Mouse (Mus musculus) limb, embryonic 12.5 days (tissue): ENCODE results near the gene Zcchc7. TPM values are rescaled to one million over a fixed set of nuclear protein-coding genes. Genes with fewer than 3 reads are reported as not detected.

Source experiments
- ATAC-seq: fragments of 200-750 bp; cut with Nextera tagmentation; 2 replicates; pipeline ENCODE4 v1.8.0; 2017; ENCODE audit warnings: low read depth, moderate TSS enrichment; ENCODE audit not compliant: insufficient number of reproducible peaks, insufficient read depth, low FRiP score, low TSS enrichment
- H3K27ac ChIP-seq: fragments of 300-500 bp; sonication (generic); 2 replicates; pipeline ENCODE4 v1.5.1; 2016; ENCODE audit warnings: mild to moderate bottlenecking, moderate library complexity
- H3K27me3 ChIP-seq: fragments of 300-500 bp; sonication (generic); 2 replicates; pipeline ENCODE4 v1.6.1; 2016; ENCODE audit warnings: mild to moderate bottlenecking, moderate library complexity
- H3K36me3 ChIP-seq: fragments of 300-500 bp; sonication (generic); 2 replicates; pipeline ENCODE4 v1.6.1; 2016; ENCODE audit warnings: mild to moderate bottlenecking, moderate library complexity
- H3K4me1 ChIP-seq: fragments of 300-500 bp; sonication (generic); replicated peaks from 2 replicates; pipeline ENCODE4 v1.6.1; 2016
- H3K4me2 ChIP-seq: fragments of 300-500 bp; sonication (generic); 2 replicates; pipeline ENCODE4 v1.6.1; 2016; ENCODE audit warnings: mild to moderate bottlenecking, moderate library complexity
- H3K4me3 ChIP-seq: fragments of 300-500 bp; sonication (generic); replicated peaks from 2 replicates; pipeline ENCODE4 v1.5.1; 2016; ENCODE audit warnings: mild to moderate bottlenecking
- H3K9ac ChIP-seq: fragments of 300-500 bp; sonication (generic); replicated peaks from 2 replicates; pipeline ENCODE4 v1.6.1; 2016; ENCODE audit warnings: mild to moderate bottlenecking, moderate library complexity
- H3K9me3 ChIP-seq: fragments of 300-500 bp; sonication (generic); 2 replicates; pipeline ENCODE4 v1.6.1; 2016; ENCODE audit warnings: mild to moderate bottlenecking, moderate library complexity
- WGBS: fragments of 180-500 bp; shearing (Covaris S2); methylation state at CpG from one replicate; pipeline ENCODE4 v1.1.7; 2016; 5-methylcytosine and 5-hydroxymethylcytosine counted together
- polyA plus RNA-seq: library from polyadenylated mRNA; unstranded; fragments of >200 nt; fragmentation: Nextera tagmentation; extraction: Ambion mirVana; gene quantifications from 2 replicates; pipeline ENCODE4 v1.2.1, GENCODE M21; 2016

The Zcchc7 gene
- polyA plus RNA-seq, 1 experiment from 2014 or later: 29.0 TPM

DNA sequence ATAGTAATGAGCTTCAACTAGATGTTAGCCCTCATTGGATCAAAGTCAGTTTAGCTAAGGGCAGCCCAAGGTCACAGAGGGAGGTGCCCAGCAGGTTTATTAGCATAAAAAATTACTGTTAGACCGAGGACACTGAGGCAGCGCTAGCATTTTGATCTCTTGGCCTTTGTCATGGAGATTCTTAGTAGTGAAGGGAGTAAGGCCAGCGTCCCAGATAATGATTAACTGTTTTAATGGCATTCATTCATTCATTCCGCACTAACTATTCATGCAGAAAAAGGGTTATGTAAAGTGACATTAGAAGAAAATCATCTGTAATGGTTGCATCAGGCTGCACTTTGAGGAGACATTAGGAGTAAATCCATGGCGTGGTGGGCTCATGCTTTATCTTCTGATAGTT, 165.2 kb downstream of the Zcchc7 start:
- no peaks in the 10 kb centered on the region for H3K27me3 ChIP-seq
- no peak overlapping the region for H3K27ac ChIP-seq
- no peaks in the 10 kb centered on the region for H3K4me1 ChIP-seq
- H3K9me3 ChIP-seq: no peaks in the 10 kb centered on the region
- 0 out of 2 replicates have a peak, but pooled peaks cover 3% of the 10 kb centered on the region for H3K36me3 ChIP-seq
- H3K4me2 ChIP-seq: no peak overlapping the region
- no peak overlapping the region for H3K4me3 ChIP-seq
- WGBS: 79% methylated on average over 5 of the region's 5 CpGs
- no peak for ATAC-seq
- H3K9ac ChIP-seq: no peak overlapping the region

- no peak overlapping the region for H3K4me3 ChIP-seq
- H3K36me3 ChIP-seq: peaks cover 13% of the 10 kb centered on the region
- H3K9me3 ChIP-seq: no peaks in the 10 kb centered on the region
- no peaks in the 10 kb centered on the region for H3K27me3 ChIP-seq
- H3K4me2 ChIP-seq: no peak overlapping the region
- no peaks in the 10 kb centered on the region for H3K4me1 ChIP-seq
- H3K9ac ChIP-seq: no peak overlapping the region
- WGBS: 89% methylated on average over 7 of the region's 7 CpGs
- ATAC-seq: no peak
- H3K27ac ChIP-seq: no peak overlapping the region
Observed at GRCm38 (mm10) chr4:44922466-44923128, 166.9 kb downstream of the Zcchc7 start.

DNA sequence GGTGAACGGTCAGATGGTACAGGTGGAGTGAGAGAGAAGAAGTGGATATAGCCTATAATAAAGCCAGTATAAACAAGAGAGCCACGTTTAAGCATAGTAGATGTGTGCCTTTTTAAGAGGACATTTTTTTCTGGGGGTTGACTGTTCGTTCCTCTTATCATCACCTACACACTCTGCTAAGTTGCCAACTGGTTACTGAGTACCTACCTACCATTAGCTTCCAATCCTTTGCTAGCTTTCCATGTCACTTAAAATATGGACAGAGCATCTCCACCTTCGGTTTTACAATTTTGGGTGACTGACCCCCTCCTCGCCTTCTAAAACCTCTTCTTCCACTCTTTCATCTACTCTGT, 167.4 kb downstream of the Zcchc7 start:
- Histone ChIP-seq H3K27ac (no peak overlapping the region), H3K36me3 (peaks cover 13% of the 10 kb centered on the region), H3K4me3 (no peak overlapping the region), H3K27me3 (no peaks in the 10 kb centered on the region), H3K4me2 (no peak overlapping the region), H3K4me1 (no peaks in the 10 kb centered on the region), H3K9me3 (no peaks in the 10 kb centered on the region), H3K9ac (no peak overlapping the region)
- WGBS: 85% methylated on average over 5 of the region's 5 CpGs
- ATAC-seq: no peak

GRCm38 (mm10) chr4:44927934-44928333, 172.3 kb downstream of the Zcchc7 start:
- peaks cover 40% of the 10 kb centered on the region for H3K36me3 ChIP-seq
- H3K9me3 ChIP-seq: no peaks in the 10 kb centered on the region
- H3K4me3 ChIP-seq: no peak overlapping the region
- no peak for ATAC-seq
- no peaks in the 10 kb centered on the region for H3K4me1 ChIP-seq
- no peak overlapping the region for H3K9ac ChIP-seq
- no peaks in the 10 kb centered on the region for H3K27me3 ChIP-seq
- H3K27ac ChIP-seq: no peak overlapping the region
- no peak overlapping the region for H3K4me2 ChIP-seq
- WGBS: 82% methylated on average over 2 of the region's 2 CpGs

DNA sequence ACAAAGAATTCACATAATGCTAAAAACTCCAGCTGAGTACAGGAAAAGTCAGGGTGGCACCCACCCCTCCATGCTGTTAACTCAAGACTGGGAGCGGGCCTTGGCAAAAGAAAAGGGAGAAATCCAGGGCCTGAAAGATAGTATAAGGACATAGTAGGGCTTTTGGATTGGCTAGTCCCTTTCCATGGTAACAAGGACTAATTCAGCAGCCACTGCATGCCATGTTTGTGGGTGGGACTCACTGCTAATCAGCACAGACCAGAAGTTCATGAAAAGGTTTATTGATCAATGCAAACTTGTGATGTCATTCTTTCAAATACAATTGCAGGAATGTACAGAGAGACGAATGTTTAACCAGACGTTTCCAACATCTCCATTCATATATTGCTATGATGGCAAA, 173.1 kb downstream of the Zcchc7 start:
- H3K27ac ChIP-seq: no peak overlapping the region
- H3K27me3 ChIP-seq: no peaks in the 10 kb centered on the region
- no peak for ATAC-seq
- H3K4me2 ChIP-seq: no peak overlapping the region
- no peaks in the 10 kb centered on the region for H3K4me1 ChIP-seq
- no peaks in the 10 kb centered on the region for H3K9me3 ChIP-seq
- peaks cover 48% of the 10 kb centered on the region for H3K36me3 ChIP-seq
- H3K4me3 ChIP-seq: no peak overlapping the region
- 91% methylated on average over 3 of the region's 3 CpGs for WGBS
- no peak overlapping the region for H3K9ac ChIP-seq

- ATAC-seq: no peak
- H3K36me3 ChIP-seq: peaks cover 48% of the 10 kb centered on the region
Observed at GRCm38 (mm10) chr4:44930406-44930805, 174.7 kb downstream of the Zcchc7 start.

DNA sequence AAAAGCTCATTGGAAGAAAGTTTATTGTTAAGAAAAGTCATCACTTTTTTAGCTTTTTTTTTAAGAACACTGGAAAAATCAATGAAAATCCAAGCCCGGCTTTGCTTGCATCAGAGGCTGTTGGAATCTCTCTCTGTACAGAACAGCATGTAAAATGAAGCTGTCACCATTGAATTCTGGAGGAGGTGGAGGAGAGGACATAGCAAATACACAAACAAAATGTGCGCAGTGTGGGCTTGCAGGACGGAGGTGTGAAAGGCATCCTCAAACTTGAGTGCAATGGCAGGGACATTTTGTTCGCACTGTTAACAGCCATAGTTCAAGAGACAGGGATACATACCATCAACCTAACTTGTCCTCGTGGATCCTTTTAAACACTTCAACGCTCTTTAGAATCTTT, 176.1 kb downstream of the Zcchc7 start:
- Histone ChIP-seq H3K36me3 (peaks cover 40% of the 10 kb centered on the region), H3K4me2 (no peak overlapping the region), H3K4me3 (no peak overlapping the region), H3K4me1 (no peaks in the 10 kb centered on the region), H3K9me3 (no peaks in the 10 kb centered on the region), H3K27me3 (no peaks in the 10 kb centered on the region), H3K27ac (no peak overlapping the region), H3K9ac (no peak overlapping the region)
- ATAC-seq: no peak
- 94% methylated on average over 6 of the region's 6 CpGs for WGBS

More at GRCm38 (mm10) chr4:44930406-44930805, 174.7 kb downstream of the Zcchc7 start:
- no peaks in the 10 kb centered on the region for H3K4me1 ChIP-seq
- no peak overlapping the region for H3K4me3 ChIP-seq
- no peak overlapping the region for H3K27ac ChIP-seq
- H3K4me2 ChIP-seq: no peak overlapping the region
- 93% methylated on average over 7 of the region's 7 CpGs for WGBS
- no peaks in the 10 kb centered on the region for H3K9me3 ChIP-seq
- no peak overlapping the region for H3K9ac ChIP-seq
- H3K27me3 ChIP-seq: no peaks in the 10 kb centered on the region

DNA sequence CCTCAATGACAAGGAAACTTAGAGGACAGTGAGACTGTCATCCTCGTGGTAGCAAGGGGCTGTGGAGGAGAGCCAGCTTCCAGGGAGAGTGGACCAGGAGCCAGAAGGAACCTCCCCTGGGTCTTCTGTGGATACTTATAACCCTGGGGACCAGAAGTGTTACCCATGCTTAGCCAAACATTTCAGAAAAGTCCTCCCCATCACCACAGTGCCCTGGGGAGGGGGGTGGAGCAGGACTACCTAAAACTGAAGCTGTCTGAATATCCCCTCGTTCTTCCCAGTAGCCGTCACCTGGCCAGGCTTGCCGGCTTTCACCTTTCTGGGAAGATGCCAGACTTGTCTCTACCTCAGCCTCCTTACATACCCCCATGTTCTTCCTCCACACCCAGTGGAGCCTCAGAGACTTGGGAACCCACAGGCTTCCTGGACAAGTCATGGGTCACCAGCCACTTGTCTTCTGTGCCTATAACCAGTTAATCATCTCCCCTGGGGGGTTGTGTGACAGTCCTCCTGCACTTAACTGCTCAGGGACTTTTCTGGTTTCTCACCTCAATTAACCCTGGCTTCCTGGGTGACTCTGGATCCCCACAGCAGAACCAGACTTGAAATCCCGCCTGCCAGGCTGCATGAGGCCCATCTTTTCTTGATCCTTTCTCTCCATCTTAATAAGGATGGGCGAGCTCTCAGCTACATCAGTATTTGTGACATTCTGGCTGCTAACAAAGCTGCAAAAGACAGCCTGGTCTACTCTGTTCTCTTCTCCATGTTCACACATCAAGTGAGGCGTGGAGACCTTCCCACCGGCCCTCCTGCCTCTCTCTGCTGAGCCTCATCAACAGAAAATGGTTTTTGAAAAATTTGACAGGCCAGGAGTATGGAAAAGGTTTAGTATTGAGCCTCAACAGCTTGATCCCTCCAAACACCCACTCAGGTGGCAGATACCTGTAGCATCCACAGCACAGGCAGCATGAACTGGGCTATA, 183.0 kb downstream of the Zcchc7 start:
- WGBS: 76% methylated on average over 8 of the region's 8 CpGs
- no peak for ATAC-seq
- no peak overlapping the region for H3K27ac ChIP-seq
- H3K9ac ChIP-seq: no peak overlapping the region
- no peaks in the 10 kb centered on the region for H3K9me3 ChIP-seq
- H3K4me3 ChIP-seq: no peak overlapping the region
- no peak overlapping the region for H3K4me2 ChIP-seq
- no peaks in the 10 kb centered on the region for H3K27me3 ChIP-seq
- H3K4me1 ChIP-seq: no peaks in the 10 kb centered on the region
- H3K36me3 ChIP-seq: peaks cover 2% of the 10 kb centered on the region; the same call in 1 of the 2 replicates

- Histone ChIP-seq H3K9ac (no peak overlapping the region), H3K27ac (no peak overlapping the region), H3K4me3 (no peak overlapping the region), H3K9me3 (no peaks in the 10 kb centered on the region), H3K4me1 (no peaks in the 10 kb centered on the region), H3K27me3 (no peaks in the 10 kb centered on the region), H3K36me3 (no peaks in the 10 kb centered on the region), H3K4me2 (no peak overlapping the region)
- ATAC-seq: no peak
- WGBS: 90% methylated on average over 14 of the region's 14 CpGs
Observed at GRCm38 (mm10) chr4:44939576-44940249, 184.0 kb downstream of the Zcchc7 start.

DNA sequence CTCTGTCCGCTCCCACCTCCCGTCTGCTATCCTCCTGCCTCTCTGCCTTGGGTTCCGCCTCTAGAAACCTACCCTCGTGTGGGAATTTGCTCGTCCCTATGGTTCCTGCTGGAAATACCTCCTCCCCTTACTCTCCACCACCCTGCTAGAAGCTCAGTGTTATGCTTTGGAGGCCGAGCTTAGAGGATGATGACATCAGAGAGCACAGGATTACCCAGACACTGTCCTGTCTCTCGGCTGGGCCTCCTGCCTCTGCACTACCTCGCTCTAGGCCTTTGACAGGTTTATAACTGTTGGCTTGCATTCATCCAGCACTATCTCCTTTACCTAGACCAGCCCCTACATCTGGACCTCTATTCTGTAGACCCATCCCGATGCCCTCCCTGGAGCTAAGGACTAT, 184.6 kb downstream of the Zcchc7 start:
- no peak for ATAC-seq
- no peaks in the 10 kb centered on the region for H3K4me1 ChIP-seq
- H3K9ac ChIP-seq: no peak overlapping the region
- no peaks in the 10 kb centered on the region for H3K9me3 ChIP-seq
- no peak overlapping the region for H3K4me3 ChIP-seq
- H3K27ac ChIP-seq: no peak overlapping the region
- 51% methylated on average over 9 of the region's 9 CpGs for WGBS
- no peaks in the 10 kb centered on the region for H3K36me3 ChIP-seq
- H3K27me3 ChIP-seq: no peaks in the 10 kb centered on the region
- H3K4me2 ChIP-seq: no peak overlapping the region

GRCm38 (mm10) chr4:44942237-44942636, 186.6 kb downstream of the Zcchc7 start:
- H3K4me2 ChIP-seq: no peak overlapping the region
- no peaks in the 10 kb centered on the region for H3K27me3 ChIP-seq
- H3K9ac ChIP-seq: no peak overlapping the region
- 80% methylated on average over 1 of the region's 1 CpGs for WGBS
- ATAC-seq: no peak
- H3K4me3 ChIP-seq: no peak overlapping the region
- no peaks in the 10 kb centered on the region for H3K9me3 ChIP-seq
- H3K4me1 ChIP-seq: no peaks in the 10 kb centered on the region
- no peak overlapping the region for H3K27ac ChIP-seq
- H3K36me3 ChIP-seq: no peaks in the 10 kb centered on the region
